Mouse (Mus musculus): ENCODE results near the gene Atxn2l. TPM values are rescaled to one million over a fixed set of nuclear protein-coding genes. Genes with fewer than 3 reads are reported as not detected.

The Atxn2l gene
- polyA plus RNA-seq (2014; fragmentation: Illumina TruSeq; extraction: RNeasy Lipid Tissue Mini Kit (QIAGEN cat#74804); ENCODE audit: low read depth, low replicate concordance), result 13.8 TPM

GRCm38 (mm10) chr7:126503273-126503878 lies at the start of gene Atxn2l:
TSS of gene Atxn2l (minus strand) at chr7:126503437.

GRCm38 (mm10) chr7:126487052-126487483 lies 16.2 kb downstream of the Atxn2l start, which contains the start of gene Tufm:
TSS of gene Tufm (plus strand) at chr7:126487361.

GRCm38 (mm10) chr7:126474993-126475581 lies 28.1 kb downstream of the Atxn2l start, which contains the start of gene Sh2b1:
TSS of gene Sh2b1 (minus strand) at chr7:126475424.

GRCm38 (mm10) chr7:126463004-126463403 lies 40.2 kb downstream of the Atxn2l start, which contains the start of gene Atp2a1:
TSS of gene Atp2a1 (minus strand) at chr7:126463108.

Other genes with a start within 250 kb of the Atxn2l start
- 4.1 TPM for gene Sbk1, start 230.8 kb downstream of the Atxn2l start, polyA plus RNA-seq (2014; fragmentation: Illumina TruSeq; extraction: RNeasy Lipid Tissue Mini Kit (QIAGEN cat#74804); ENCODE audit: low read depth, low replicate concordance)
- gene Lat, start 133.9 kb downstream of the Atxn2l start, polyA plus RNA-seq (2014; fragmentation: Illumina TruSeq; extraction: RNeasy Lipid Tissue Mini Kit (QIAGEN cat#74804); ENCODE audit: low read depth, low replicate concordance), result 0.37 TPM
- gene Spns1, start 126.0 kb downstream of the Atxn2l start, polyA plus RNA-seq (2014; fragmentation: Illumina TruSeq; extraction: RNeasy Lipid Tissue Mini Kit (QIAGEN cat#74804); ENCODE audit: low read depth, low replicate concordance), result 1.8 TPM
- 2.7 TPM for gene Nfatc2ip, start 106.7 kb downstream of the Atxn2l start, polyA plus RNA-seq (2014; fragmentation: Illumina TruSeq; extraction: RNeasy Lipid Tissue Mini Kit (QIAGEN cat#74804); ENCODE audit: low read depth, low replicate concordance)
- gene Cd19, start 88.5 kb downstream of the Atxn2l start, polyA plus RNA-seq (2014; fragmentation: Illumina TruSeq; extraction: RNeasy Lipid Tissue Mini Kit (QIAGEN cat#74804); ENCODE audit: low read depth, low replicate concordance), result 0.26 TPM
- 1.0 TPM for gene Rabep2, start 74.7 kb downstream of the Atxn2l start, polyA plus RNA-seq (2014; fragmentation: Illumina TruSeq; extraction: RNeasy Lipid Tissue Mini Kit (QIAGEN cat#74804); ENCODE audit: low read depth, low replicate concordance)
- gene Atp2a1, start 40.3 kb downstream of the Atxn2l start, polyA plus RNA-seq (2014; fragmentation: Illumina TruSeq; extraction: RNeasy Lipid Tissue Mini Kit (QIAGEN cat#74804); ENCODE audit: low read depth, low replicate concordance), result 0.11 TPM
- gene Sh2b1, start 28.0 kb downstream of the Atxn2l start, polyA plus RNA-seq (2014; fragmentation: Illumina TruSeq; extraction: RNeasy Lipid Tissue Mini Kit (QIAGEN cat#74804); ENCODE audit: low read depth, low replicate concordance), result 3.6 TPM
- 10.8 TPM for gene Tufm, start 16.1 kb downstream of the Atxn2l start, polyA plus RNA-seq (2014; fragmentation: Illumina TruSeq; extraction: RNeasy Lipid Tissue Mini Kit (QIAGEN cat#74804); ENCODE audit: low read depth, low replicate concordance)
- 71.2 TPM for gene Eif3c, start 63.0 kb upstream of the Atxn2l start, polyA plus RNA-seq (2014; fragmentation: Illumina TruSeq; extraction: RNeasy Lipid Tissue Mini Kit (QIAGEN cat#74804); ENCODE audit: low read depth, low replicate concordance)
- gene Apobr, start 81.5 kb upstream of the Atxn2l start, polyA plus RNA-seq (2014; fragmentation: Illumina TruSeq; extraction: RNeasy Lipid Tissue Mini Kit (QIAGEN cat#74804); ENCODE audit: low read depth, low replicate concordance), result 0.24 TPM
- gene Cln3, start 82.4 kb upstream of the Atxn2l start, polyA plus RNA-seq (2014; fragmentation: Illumina TruSeq; extraction: RNeasy Lipid Tissue Mini Kit (QIAGEN cat#74804); ENCODE audit: low read depth, low replicate concordance), result 1.3 TPM
- not detected for gene Il27, start 91.5 kb upstream of the Atxn2l start, polyA plus RNA-seq (2014; fragmentation: Illumina TruSeq; extraction: RNeasy Lipid Tissue Mini Kit (QIAGEN cat#74804); ENCODE audit: low read depth, low replicate concordance)
- gene Nupr1, start 127.4 kb upstream of the Atxn2l start, polyA plus RNA-seq (2014; fragmentation: Illumina TruSeq; extraction: RNeasy Lipid Tissue Mini Kit (QIAGEN cat#74804); ENCODE audit: low read depth, low replicate concordance), result not detected
- 4.4 TPM for gene Sgf29, start 145.9 kb upstream of the Atxn2l start, polyA plus RNA-seq (2014; fragmentation: Illumina TruSeq; extraction: RNeasy Lipid Tissue Mini Kit (QIAGEN cat#74804); ENCODE audit: low read depth, low replicate concordance)
- gene Sult1a1, start 173.0 kb upstream of the Atxn2l start, polyA plus RNA-seq (2014; fragmentation: Illumina TruSeq; extraction: RNeasy Lipid Tissue Mini Kit (QIAGEN cat#74804); ENCODE audit: low read depth, low replicate concordance), result 1,146 TPM
- not detected for gene Bola2, start 192.0 kb upstream of the Atxn2l start, polyA plus RNA-seq (2014; fragmentation: Illumina TruSeq; extraction: RNeasy Lipid Tissue Mini Kit (QIAGEN cat#74804); ENCODE audit: low read depth, low replicate concordance)
- gene Slx1b, start 192.3 kb upstream of the Atxn2l start, polyA plus RNA-seq (2014; fragmentation: Illumina TruSeq; extraction: RNeasy Lipid Tissue Mini Kit (QIAGEN cat#74804); ENCODE audit: low read depth, low replicate concordance), result 2.0 TPM
- 2.7 TPM for gene Coro1a, start 204.3 kb upstream of the Atxn2l start, polyA plus RNA-seq (2014; fragmentation: Illumina TruSeq; extraction: RNeasy Lipid Tissue Mini Kit (QIAGEN cat#74804); ENCODE audit: low read depth, low replicate concordance)

Data from liver, adult 10 weeks (tissue).